Mouse (Mus musculus) liver, postnatal 0 days (tissue): ENCODE results near the gene Zscan20.

Source experiments
- CTCF ChIP-seq: sonication (generic); IDR thresholded peaks from 2 replicates; pipeline ENCODE4 v1.5.1; 2016; ENCODE audit warnings: antibody characterized with exemption, low read depth
- EP300 ChIP-seq: IDR thresholded peaks from 2 replicates; pipeline ENCODE4 v1.6.1; 2016; ENCODE audit warnings: antibody characterized with exemption, low read depth, mild to moderate bottlenecking

- TF ChIP-seq CTCF (no peak), EP300 (no peak)
These were observed 27.4 kb upstream of the Zscan20 start for GRCm38 (mm10) chr4:128637250-128637649.
